Mouse (Mus musculus): Measurements from ENCODE around the gene Cx3cr1.

The Cx3cr1 gene

GRCm38 (mm10) chr9:119993092-119993844, 76.4 kb downstream of the Cx3cr1 start:
- no peak for DNase-seq

DNA sequence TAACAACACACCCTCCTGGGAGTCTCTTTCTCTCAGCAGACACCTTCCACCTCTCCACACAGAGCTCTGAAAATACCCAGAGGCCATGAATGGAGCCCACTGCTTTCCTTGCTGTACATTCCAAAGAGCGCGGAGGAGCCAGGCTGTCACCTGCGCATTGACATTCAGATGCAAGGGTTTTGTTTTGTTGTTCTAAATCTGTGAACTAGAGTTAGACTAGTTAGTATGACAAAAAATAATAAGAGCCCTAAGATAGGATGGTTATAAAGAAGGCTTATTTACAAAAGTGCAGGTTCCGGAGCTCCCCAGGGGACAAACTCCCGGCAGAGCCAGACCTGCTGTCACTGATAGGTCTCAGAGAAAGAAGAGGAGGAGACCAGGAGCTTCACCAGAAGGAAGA, 78.4 kb downstream of the Cx3cr1 start:
- no peak for DNase-seq

- no peak for DNase-seq
These were observed 81.4 kb downstream of the Cx3cr1 start for GRCm38 (mm10) chr9:119988304-119988703.

GRCm38 (mm10) chr9:119985881-119986574, 83.7 kb downstream of the Cx3cr1 start:
- no peak for DNase-seq

- DNase-seq: peak; percentile 43 to 51
These were observed 85.1 kb downstream of the Cx3cr1 start, which contains the start of gene Csrnp1 for GRCm38 (mm10) chr9:119984536-119985011. TSS of gene Csrnp1 (minus strand) at chr9:119984658.

GRCm38 (mm10) chr9:119983585-119984535, 85.8 kb downstream of the Cx3cr1 start:
- peak; percentile 95 to 99 for DNase-seq

GRCm38 (mm10) chr9:119982956-119983551, 86.6 kb downstream of the Cx3cr1 start:
- peak; percentile 64 to 71 for DNase-seq

DNA sequence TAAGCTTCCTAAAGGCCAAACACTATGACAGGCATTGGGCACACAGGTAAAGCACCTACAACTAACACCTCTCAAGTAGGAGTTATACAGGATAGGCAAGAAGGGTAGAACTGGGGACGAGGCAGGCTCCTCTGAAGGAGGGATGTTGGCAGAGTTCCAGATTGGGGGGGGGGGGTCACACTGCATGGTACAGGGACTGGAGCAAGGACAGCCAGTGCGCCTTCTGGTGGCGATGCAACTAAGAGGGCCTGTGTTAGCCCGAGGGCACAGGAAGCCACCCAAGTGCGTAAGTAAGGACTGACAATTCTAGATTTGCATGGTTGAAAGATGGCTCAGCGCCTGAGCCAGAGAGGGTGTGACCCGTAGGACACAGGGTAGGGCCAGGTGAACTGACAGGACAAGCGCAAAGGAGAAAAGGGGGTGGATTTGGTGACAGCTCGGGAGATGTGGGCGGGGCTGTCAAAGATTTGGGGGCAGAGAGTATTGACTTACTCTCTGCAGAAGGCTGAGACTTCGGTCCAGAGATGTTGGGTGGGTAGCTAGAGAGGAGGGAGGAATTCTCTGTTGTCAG, 87.4 kb downstream of the Cx3cr1 start:
- peak; percentile 80 to 81 for DNase-seq

GRCm38 (mm10) chr9:119981183-119982179, 88.2 kb downstream of the Cx3cr1 start:
- peak; percentile 84 to 92 for DNase-seq

DNA sequence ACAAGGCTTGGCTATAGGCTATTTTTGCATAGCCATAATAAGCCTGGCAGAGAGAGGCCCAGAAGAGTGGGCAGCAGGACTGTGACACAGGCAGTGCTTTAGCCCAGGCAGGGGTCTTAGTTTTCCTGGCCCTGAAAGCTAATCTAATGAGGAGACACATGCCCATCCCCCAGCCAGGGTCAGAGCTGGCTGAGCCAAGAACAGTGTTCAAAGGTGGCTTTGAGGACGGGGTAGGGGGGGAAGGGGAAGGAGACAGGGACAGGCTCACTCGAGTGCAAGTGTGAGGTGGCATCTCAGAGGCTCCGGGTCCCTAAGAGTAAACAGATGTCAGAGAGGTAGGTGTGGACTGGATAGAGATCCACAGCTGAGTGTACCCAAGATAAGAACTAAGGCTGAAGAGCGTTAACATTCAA, 88.9 kb downstream of the Cx3cr1 start:
- peak; percentile 69 to 85 for DNase-seq

GRCm38 (mm10) chr9:119979749-119980148, 89.9 kb downstream of the Cx3cr1 start:
- DNase-seq: no peak

- no peak for DNase-seq
These were observed 90.8 kb downstream of the Cx3cr1 start for GRCm38 (mm10) chr9:119978811-119979441.

DNA sequence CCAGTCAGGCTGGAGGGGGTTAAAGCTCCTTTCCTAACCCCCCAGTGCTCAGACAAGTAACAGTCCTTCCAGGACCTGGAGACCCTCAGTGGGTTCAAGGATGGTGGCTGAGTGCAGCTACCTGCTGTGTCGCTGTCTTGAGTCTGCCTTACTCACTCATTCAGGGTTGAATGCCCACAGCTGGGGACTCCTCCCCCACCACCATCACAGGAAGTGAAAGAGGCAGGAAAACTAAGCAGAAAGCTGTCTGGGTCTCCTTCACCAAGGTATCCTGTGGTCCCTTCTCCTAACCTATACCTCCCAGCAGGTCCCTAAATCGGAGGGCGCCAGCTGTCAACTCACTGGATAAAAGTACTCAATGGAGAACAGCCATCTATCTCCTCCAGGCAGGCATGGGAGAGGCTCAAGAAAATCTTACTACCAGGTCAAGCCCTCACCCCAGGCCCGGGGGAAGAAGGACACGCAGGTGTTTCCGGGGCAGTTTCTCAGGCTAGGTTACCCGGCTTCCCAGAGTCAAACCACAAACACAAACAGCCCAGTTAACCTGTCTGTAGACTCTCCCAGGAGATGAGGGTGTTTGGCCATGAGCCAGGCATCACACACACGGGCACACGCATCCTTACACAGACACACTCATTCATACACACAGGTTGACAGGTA, 91.4 kb downstream of the Cx3cr1 start:
- peak in 1 of 2 experiments; percentile 45 for DNase-seq

DNA sequence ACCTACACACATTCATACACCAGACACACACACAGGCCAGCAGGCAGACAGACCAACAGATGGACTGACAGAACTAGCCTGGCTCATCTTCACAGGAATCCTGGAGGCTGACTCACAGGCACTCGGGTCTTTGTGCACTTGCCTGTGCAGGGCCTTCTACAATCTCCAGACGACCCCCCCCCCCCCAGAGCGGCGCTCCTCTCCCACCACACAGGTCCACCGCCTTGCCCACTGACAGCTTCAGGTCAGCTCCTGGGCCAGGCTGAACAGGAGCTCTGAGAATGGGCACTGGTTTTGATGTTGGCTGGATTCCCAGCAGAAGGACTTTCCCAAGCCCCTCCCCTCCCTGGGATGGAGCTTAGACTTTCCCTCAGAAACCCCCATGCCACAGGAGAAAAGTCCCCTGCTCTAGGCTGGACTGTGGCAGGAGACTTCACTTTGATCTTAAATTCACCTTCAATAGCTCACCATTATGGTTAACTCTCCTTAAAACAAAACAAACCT, 92.1 kb downstream of the Cx3cr1 start:
- peak; percentile 66 to 77 for DNase-seq

DNA sequence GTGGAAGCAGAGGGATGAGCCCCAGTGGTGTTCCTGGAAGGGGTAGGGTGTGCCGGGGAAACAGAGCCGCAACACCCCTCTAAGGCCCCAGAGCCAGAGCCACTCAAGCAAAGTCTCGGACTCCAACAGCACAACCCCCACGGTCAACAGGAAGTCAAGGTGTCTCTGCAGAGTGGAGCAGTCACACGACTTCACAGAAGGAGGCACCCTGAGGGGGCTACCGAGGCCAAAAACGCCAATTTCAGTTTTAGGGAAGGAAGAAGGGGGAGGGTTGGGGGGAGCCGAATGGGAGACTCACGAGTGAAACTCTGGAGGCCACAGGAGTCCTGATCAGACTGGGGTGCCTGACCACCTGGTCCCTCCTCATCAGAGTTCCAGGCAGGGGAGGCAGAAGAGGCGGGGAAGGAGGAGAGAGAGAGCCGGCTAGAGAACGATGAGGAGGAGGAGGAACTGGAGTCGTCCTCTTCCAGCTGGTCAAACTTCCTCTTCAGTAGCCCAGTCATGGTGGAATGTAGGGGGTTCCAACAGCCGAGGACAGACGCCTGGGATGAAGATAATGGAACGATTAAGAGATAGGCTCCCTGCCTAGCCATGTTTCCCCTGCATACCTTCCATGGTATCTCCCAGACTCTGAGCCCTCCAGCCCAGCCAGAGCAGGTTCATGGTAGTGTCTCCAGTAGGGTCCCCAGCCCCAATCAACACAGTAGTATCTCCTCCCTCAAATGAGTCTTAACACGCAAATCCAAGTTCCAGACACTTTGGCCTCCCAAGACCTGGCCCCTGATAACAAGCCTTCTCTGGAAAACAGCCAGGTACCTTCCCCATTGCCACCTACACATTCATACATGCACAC, 92.7 kb downstream of the Cx3cr1 start:
- DNase-seq: no peak

DNA sequence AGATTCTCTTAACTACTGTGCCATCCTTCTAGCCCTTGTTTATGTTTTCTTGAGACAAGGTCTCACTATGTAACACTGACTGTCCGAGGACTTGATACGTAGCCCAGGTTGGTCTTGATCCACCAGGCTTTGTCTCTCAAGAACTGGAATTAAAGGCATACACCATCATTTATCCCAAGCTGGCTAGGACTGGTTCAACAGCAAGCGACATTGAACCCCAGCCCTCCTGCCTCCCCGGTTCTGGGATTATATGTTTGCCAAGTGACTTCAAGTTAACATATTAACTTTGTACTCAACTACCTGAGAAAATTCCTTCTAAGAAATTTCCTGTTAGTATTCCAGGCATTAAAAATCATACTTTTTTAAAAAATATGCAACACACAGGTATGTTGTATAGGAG, 94.4 kb downstream of the Cx3cr1 start:
- DNase-seq: peak; percentile 52 to 70

GRCm38 (mm10) chr9:119974609-119975008, 95.1 kb downstream of the Cx3cr1 start:
- no peak for DNase-seq

DNA sequence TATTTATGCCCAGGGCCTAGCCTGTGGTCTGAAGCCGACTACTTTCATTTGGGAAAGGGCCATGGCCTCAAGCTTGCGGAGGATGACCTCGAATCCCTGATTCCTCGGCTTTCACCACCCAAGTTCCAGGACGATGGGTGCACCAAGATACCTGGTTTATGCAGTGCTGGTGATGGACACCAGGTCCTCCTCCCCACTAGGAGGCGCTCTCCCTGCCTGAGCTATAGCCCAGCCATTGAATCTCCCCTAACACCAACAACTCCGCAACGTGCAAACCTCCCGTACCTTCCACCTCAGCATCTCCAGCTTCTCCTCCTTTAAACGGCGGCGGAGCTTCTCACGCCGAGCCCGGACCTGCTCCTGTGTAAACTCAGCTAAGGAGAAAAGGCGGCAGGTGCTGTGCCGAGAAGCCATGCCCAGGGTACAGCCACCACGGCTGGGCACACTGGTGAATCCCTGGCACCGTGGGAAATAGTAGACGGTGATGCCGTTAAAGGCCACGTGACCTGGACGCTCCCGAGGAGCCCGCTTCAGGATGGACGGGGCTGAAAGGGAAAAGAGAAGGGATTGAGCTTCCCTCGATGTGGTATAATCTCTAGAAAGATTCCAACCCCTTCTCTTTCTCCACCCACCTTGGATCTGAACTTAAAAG, 95.7 kb downstream of the Cx3cr1 start:
- DNase-seq: peak in 1 of 2 experiments; percentile 59

Measured in kidney, postnatal 36 days (tissue).